Mouse (Mus musculus) heart, postnatal 25 days (tissue): ENCODE measurements around the gene Aox1. TPM values are rescaled to one million over a fixed set of nuclear protein-coding genes. Genes with fewer than 3 reads are reported as not detected.

Source experiments
- DNase-seq: peaks from one replicate; pipeline ENCODE4 v3.0.0; 2022; ENCODE audit warnings: low spot score
- intact Hi-C: fragments of 180-260 bp; cut with DNase I; formaldehyde crosslinking; loops from one replicate; pipeline ENCODE4 v1.15.1; 2025
- total RNA-seq, 2 experiments: library from RNA; stranded (reverse); gene quantifications; 2 replicates each; pipeline ENCODE4 v1.2.3; 2021

Aox1 gene
- total RNA-seq, 2 experiments from 2014 or later = 6.3 to 6.5 TPM

GRCm38 (mm10) chr1:58058846-58059245, 29.1 kb downstream of the Aox1 start:
- intact Hi-C loops = no loop called here
- DNase-seq = no peak

GRCm38 (mm10) chr1:58062131-58062530, 32.4 kb downstream of the Aox1 start:
- intact Hi-C loops = no loop called here
- no peak for DNase-seq

GRCm38 (mm10) chr1:58065151-58065550, 35.4 kb downstream of the Aox1 start:
- DNase-seq = no peak
- intact Hi-C loops = no loop called here

GRCm38 (mm10) chr1:58065606-58066005, 35.9 kb downstream of the Aox1 start:
- no peak for DNase-seq
- intact Hi-C loops = no loop called here

- no peak for DNase-seq
- intact Hi-C loops = no loop called here
Measured at GRCm38 (mm10) chr1:58069181-58069580, 39.5 kb downstream of the Aox1 start.

GRCm38 (mm10) chr1:58070091-58070490, 40.4 kb downstream of the Aox1 start:
- no peak for DNase-seq
- intact Hi-C loops = no loop called here

GRCm38 (mm10) chr1:58071006-58071405, 41.3 kb downstream of the Aox1 start:
- no peak for DNase-seq
- intact Hi-C loops = no loop called here

GRCm38 (mm10) chr1:58071509-58071908, 41.8 kb downstream of the Aox1 start:
- no peak for DNase-seq
- intact Hi-C loops = no loop called here

- no peak for DNase-seq
- intact Hi-C loops = no loop called here
Measured at GRCm38 (mm10) chr1:58072416-58072815, 42.7 kb downstream of the Aox1 start.

- intact Hi-C loops = no loop called here
- DNase-seq = no peak
Measured at GRCm38 (mm10) chr1:58072991-58073730, 43.4 kb downstream of the Aox1 start.

GRCm38 (mm10) chr1:58074266-58074665, 44.5 kb downstream of the Aox1 start:
- no peak for DNase-seq
- intact Hi-C loops = no loop called here

GRCm38 (mm10) chr1:58077882-58078281, 48.2 kb downstream of the Aox1 start:
- intact Hi-C loops = no loop called here
- DNase-seq = no peak

- intact Hi-C loops = no loop called here
- no peak for DNase-seq
Measured at GRCm38 (mm10) chr1:58078390-58078789, 48.7 kb downstream of the Aox1 start.

GRCm38 (mm10) chr1:58079689-58080088, 50.0 kb downstream of the Aox1 start:
- intact Hi-C loops = no loop called here
- DNase-seq = no peak

- intact Hi-C loops = no loop called here
- DNase-seq = no peak
Measured at GRCm38 (mm10) chr1:58080446-58080845, 50.7 kb downstream of the Aox1 start.

GRCm38 (mm10) chr1:58081356-58081755, 51.6 kb downstream of the Aox1 start:
- intact Hi-C loops = no loop called here
- DNase-seq = no peak

GRCm38 (mm10) chr1:58089316-58089715, 59.6 kb downstream of the Aox1 start:
- peak; percentile 11 for DNase-seq
- intact Hi-C loops = no loop called here

GRCm38 (mm10) chr1:58090191-58090590, 60.5 kb downstream of the Aox1 start:
- intact Hi-C loops = no loop called here
- no peak for DNase-seq

- no peak for DNase-seq
- intact Hi-C loops = no loop called here
Measured at GRCm38 (mm10) chr1:58091213-58091612, 61.5 kb downstream of the Aox1 start.

GRCm38 (mm10) chr1:58091992-58092560, 62.3 kb downstream of the Aox1 start:
- intact Hi-C loops = no loop called here
- DNase-seq = no peak

GRCm38 (mm10) chr1:58097338-58097737, 67.6 kb downstream of the Aox1 start:
- no peak for DNase-seq
- intact Hi-C loops = no loop called here

- no peak for DNase-seq
- intact Hi-C loops = no loop called here
Measured at GRCm38 (mm10) chr1:58099119-58099518, 69.4 kb downstream of the Aox1 start.
